Mouse (Mus musculus): ENCODE measurements around the gene Col4a1.

Col4a1 gene

DNA sequence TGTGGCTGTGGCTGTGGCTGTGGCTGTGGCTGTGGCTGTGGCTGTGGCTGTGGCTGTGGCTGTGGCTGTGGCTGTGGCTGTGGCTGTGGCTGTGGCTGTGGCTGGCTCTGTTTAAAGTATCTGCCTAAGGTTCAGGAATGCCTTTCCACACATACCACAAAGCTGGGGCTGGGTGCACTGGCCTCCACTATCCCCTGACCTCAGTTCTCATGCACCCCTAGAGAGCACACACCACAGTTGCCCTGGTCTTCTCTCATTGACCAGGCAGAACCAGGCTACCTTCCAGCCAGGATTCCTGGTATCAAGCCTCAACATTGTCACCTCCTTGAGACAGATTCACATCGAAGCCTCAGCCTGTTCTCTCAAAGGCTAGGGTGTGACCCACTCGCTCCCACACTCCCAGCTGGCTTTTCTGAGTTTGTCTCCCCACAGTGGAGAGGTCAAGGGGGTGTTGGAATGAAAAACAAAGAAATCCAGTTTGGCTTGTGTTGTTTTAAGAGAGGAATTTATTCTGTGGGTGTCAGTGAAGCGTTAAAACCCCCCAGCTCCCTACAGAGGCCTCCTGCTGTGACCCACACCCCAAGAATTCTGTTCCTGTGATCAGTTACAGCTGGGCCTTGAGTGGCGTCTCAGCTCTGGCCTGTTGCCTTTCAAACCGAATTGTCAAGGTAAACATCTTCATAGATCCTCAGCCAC is 15.2 kb upstream of the Col4a1 start:
- no peak for DNase-seq

DNA sequence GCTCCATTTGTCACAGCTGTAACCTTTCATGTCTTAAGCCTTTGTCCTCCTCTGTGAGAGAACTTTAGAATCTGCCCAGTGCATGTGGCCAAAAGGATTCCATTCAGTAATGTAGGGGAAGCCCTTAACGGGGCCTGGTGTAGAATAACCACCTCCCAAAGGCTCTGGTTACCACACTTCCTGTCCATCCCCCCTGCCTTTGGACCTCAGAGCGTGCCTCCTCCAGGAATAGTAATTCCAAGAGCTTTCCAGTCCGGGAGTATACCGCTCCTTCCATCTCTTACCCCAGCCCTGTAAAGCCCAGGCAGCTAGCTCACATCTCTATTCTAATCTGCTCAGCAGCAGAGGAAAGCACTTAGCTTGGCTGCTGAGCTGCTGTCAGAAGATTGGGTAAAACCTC is 14.7 kb upstream of the Col4a1 start:
- DNase-seq: no peak

DNA sequence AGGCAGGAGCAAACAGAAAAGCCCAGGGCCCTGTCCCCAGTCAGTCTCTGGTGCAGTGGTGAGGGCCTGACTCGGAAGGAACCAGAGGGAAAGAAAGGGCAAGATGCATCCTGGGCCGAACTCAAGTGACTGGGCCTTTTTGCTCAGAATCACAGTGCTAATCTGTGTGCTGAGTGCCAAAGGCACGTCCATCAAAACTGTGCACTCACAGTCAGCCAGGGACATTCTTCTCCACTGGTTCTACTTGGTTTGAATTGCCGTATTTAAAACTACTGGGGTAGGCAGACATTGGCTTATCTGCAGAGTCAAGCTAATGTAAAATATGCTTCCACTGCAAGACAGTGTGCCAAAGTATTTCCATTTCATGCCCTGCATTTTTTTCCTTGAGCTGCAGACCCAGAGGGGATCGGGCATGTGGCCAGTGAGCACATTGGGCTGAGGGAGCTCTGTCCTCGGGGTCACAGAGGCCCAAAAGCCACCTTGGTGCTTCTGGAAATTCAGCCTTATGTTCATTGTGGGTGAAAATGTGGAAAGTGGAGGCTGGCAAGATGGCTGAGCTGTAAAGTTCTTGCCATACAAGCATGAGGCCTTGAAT is 12.3 kb upstream of the Col4a1 start:
- no peak for DNase-seq

- no peak for DNase-seq
Measured at GRCm38 (mm10) chr8:11323681-11324080, 11.1 kb upstream of the Col4a1 start.

- no peak for DNase-seq
Measured at GRCm38 (mm10) chr8:11322724-11323585, 10.3 kb upstream of the Col4a1 start.

- DNase-seq: no peak
Measured at GRCm38 (mm10) chr8:11321841-11322240, 9.2 kb upstream of the Col4a1 start.

GRCm38 (mm10) chr8:11319405-11319804 is 6.8 kb upstream of the Col4a1 start:
- no peak for DNase-seq

DNA sequence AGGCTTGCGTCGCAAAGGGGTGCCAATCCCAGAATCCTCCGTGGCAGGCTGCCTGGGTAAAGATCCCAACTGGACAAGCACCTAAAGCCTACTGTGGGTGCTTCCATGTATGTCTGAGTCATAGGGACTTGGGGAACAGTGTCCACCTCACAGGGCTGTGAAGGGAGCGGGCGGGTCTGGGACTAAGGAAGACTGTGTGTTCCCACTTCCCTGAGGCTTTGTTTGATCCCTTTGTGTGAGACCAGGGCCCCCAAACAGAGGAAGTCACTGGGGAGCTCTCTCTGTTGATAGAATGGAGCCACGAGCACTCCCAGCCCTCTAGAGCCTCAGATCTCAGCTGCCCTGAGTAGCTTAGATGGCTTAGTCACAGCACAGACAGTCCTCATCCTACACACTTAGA is 3.5 kb upstream of the Col4a1 start:
- no peak for DNase-seq

- DNase-seq: no peak
Measured at GRCm38 (mm10) chr8:11315179-11315943, 2.7 kb upstream of the Col4a1 start.

DNA sequence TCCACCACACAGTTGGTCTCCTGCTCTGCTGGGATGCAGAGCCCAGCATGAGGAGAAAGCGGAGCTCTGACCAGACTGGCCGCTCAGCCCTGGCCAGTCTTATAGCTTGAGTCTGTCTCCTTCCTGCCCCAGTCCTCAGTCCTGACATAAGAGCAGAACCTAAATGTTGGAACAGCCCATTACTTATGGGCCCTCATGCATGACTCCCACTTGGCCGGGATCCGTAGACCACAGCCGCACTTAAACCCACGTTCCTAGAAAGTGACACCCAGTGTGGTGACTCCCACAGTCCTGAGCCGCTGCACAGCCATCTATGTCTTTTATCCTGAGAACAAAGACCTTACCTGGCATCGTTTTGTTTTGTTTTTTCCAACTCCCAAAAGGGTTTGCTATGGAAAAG is 2.0 kb upstream of the Col4a1 start:
- no peak for DNase-seq

- DNase-seq: no peak
Measured at GRCm38 (mm10) chr8:11313176-11314111, 818 bp upstream of the Col4a1 start.

- DNase-seq: no peak
Measured at GRCm38 (mm10) chr8:11311681-11312348, 811 bp downstream of the Col4a1 start.

- DNase-seq: no peak
Measured at GRCm38 (mm10) chr8:11310049-11310448, 2.6 kb downstream of the Col4a1 start.

- no peak for DNase-seq
Measured at GRCm38 (mm10) chr8:11309226-11309625, 3.4 kb downstream of the Col4a1 start.

DNA sequence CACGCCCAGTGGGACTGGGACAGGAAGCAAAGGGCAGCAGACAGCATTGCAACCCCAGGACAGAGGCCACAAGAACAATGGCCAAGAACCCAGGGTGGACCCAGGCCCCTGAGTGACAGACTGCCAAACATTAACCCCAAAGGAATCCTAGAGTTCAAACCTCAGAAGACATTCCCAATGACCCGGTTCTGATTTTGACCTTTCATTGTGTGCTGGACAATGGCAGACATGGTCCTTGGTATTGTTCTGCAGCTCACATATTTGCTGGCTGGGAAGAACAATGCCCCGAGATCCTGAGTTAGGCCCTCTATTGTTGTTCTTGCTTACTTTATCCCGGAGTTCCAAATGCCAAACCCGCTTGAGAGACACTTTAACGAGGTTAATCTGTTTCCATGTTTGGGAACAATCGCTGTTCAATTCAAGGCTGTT is 4.0 kb downstream of the Col4a1 start:
- no peak for DNase-seq

GRCm38 (mm10) chr8:11307451-11307850 is 5.2 kb downstream of the Col4a1 start:
- no peak for DNase-seq

DNA sequence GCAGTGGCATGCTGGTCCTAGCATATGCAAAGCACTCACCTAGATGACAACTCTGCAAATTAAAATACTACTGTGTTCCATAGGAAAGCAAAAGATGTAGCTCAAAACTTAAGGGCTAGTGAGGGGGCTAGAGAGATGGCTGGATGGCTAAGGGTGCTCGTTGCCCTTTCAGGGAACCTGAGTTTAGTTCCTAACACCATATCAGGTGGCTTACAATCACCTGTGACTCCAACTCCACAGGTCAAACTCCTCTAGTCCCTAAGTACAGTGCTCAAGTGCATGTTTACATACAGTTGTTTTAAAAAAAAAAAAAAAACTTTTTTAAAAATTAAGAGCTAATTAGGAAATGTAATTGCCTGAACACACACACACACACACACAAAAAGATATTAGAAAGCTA is 7.1 kb downstream of the Col4a1 start:
- no peak for DNase-seq

GRCm38 (mm10) chr8:11304027-11304601 is 8.5 kb downstream of the Col4a1 start:
- no peak for DNase-seq

DNA sequence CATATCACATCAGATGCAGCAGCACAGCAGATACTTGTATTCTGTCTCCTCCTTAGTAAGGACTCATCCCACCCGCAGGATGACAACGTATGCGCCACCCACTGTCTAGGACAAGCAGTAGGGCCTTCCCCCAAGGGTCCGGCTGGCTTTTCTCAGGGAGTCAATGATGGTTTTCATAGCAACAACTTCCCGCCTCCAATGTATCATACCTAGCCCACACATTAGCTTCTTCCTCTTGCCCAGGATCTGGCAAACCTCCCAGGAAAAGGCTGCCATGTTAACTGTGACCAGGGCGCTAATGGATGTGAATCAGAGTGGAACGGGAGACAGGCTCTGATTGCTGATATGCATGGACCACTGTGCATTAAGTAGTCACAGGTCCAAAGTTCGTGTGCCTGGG is 12.2 kb downstream of the Col4a1 start:
- DNase-seq: no peak

DNA sequence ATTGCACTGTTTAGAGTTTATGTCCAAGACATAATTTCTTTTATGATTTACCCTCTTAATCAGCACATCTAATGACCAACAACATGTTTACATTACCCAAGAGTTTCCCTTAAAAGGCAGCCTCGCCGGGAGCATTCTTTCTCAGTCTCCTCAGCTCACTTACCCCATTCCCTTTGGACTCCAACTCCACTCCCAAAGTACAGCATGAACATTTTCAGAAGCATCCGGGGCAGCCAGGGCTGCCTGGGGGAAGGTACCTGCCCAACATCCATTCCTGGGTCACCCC is 13.4 kb downstream of the Col4a1 start:
- no peak for DNase-seq
